ENCODE assay signal across 10 mouse cellular contexts in the genomic region with DNA sequence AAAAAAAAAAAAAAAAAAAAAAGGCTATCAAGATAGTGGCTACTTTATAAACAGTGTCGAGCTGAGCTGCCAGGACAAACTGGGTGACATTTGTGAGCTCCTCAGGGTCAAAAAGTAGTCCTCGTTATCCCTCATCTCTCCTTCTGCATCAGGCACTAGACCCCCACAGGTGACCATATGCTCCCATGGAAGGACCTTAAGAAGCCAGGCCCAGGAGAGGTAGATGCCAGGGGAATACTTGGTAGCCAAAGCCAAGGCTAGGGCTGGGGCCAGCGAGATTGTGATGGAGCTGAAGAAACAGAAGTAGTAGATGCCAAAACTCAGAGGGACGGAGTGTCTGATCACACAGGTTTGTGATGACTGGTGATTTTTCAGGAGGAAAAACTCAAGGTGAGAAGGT.
"Had no signal": no experiment of that assay in that cellular context is flagged by ENCODE, and none has a peak within 500 bp of the region (broad histone marks: within the 10 kb centered on the region; RNA-seq: fewer than 3 reads in every experiment).

No protein-coding gene starts in this region.

- H3K9ac ChIP-seq: liver, embryonic 12.5 days; lung, embryonic 14.5 days; midbrain, embryonic 12.5 days; midbrain, embryonic 15.5 days; neural tube, embryonic 12.5 days; neural tube, embryonic 15.5 days; stomach, embryonic 15.5 days had no signal

- H3K36me3 ChIP-seq: liver, embryonic 12.5 days; midbrain, embryonic 12.5 days; midbrain, embryonic 15.5 days; neural tube, embryonic 12.5 days; neural tube, embryonic 15.5 days; stomach, embryonic 15.5 days had no signal

- H3K9me3 ChIP-seq: liver, embryonic 12.5 days; midbrain, embryonic 12.5 days; midbrain, embryonic 15.5 days; neural tube, embryonic 12.5 days; neural tube, embryonic 15.5 days; stomach, embryonic 15.5 days had no signal

- DNase-seq: right cerebral cortex, postnatal 25 days had no signal

- H3K4me3 ChIP-seq: left cerebral cortex, adult 2 months; liver, embryonic 12.5 days; midbrain, embryonic 12.5 days; midbrain, embryonic 15.5 days; neural tube, embryonic 12.5 days; neural tube, embryonic 15.5 days; stomach, embryonic 15.5 days had no signal

- H3K27ac ChIP-seq: left cerebral cortex, adult 2 months; liver, embryonic 12.5 days; macrophage; midbrain, embryonic 12.5 days; midbrain, embryonic 15.5 days; neural tube, embryonic 12.5 days; neural tube, embryonic 15.5 days; stomach, embryonic 15.5 days had no signal

- H3K4me1 ChIP-seq: liver, embryonic 12.5 days; midbrain, embryonic 15.5 days; neural tube, embryonic 12.5 days; neural tube, embryonic 15.5 days; stomach, embryonic 15.5 days had no signal

- ATAC-seq: midbrain, embryonic 15.5 days had no signal

- H3K4me2 ChIP-seq: liver, embryonic 12.5 days; lung, embryonic 14.5 days; midbrain, embryonic 12.5 days; midbrain, embryonic 15.5 days; neural tube, embryonic 12.5 days; neural tube, embryonic 15.5 days; stomach, embryonic 15.5 days had no signal

- H3K27me3 ChIP-seq: liver, embryonic 12.5 days; midbrain, embryonic 12.5 days; midbrain, embryonic 15.5 days; neural tube, embryonic 12.5 days; neural tube, embryonic 15.5 days; stomach, embryonic 15.5 days had no signal
